Mouse (Mus musculus) ovary, postnatal 10 days (tissue): ENCODE data around the gene Cdipt.

Source experiments
- DNase-seq: peaks from one replicate; pipeline ENCODE4 v3.0.0; 2022; ENCODE audit warnings: low spot score

The Cdipt gene

DNA sequence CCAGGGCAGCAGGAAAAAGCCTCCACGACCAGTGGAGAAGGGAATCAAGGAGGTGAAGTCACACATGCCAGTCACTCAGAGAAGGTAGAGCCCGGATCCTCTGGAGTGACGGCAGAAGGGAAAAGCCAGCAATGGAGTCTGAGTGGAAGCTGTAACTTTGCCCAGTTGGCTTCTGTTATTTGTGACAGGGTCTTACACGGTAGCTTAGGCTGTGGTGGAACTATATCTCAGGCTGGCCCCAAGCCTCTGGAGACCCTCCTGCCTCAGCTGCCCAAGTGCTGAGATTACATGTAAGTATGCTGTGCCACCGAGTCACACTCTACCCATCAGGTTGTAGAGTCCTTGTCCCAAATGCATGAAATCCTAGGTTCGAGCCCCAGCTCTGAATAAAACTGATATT, 37.7 kb downstream of the Cdipt start:
- DNase-seq, result no peak

- DNase-seq, result no peak
These were observed 38.6 kb downstream of the Cdipt start, which contains the start of gene Mvp for GRCm38 (mm10) chr7:127014320-127014719. TSS of gene Mvp (minus strand) at chr7:127014621.

DNA sequence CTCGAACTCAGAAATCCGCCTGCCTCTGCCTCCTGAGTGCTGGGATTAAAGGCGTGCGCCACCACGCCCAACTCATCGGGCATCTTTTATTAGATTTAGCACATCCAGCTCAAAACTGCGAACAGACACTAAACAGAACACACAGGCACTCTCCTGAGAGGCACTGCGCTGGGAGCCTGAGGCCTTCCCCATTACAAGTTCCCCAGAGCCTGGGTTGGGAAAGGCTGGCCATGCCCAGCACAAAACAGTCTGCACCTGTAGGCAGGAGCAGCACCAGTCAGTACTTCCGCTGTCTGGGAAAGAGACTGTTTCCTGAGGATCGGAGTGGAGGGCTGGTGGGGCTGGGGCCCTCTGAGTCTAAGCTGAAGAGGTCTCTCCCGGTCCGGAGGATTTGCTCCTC, 39.3 kb downstream of the Cdipt start:
- DNase-seq, result no peak

DNA sequence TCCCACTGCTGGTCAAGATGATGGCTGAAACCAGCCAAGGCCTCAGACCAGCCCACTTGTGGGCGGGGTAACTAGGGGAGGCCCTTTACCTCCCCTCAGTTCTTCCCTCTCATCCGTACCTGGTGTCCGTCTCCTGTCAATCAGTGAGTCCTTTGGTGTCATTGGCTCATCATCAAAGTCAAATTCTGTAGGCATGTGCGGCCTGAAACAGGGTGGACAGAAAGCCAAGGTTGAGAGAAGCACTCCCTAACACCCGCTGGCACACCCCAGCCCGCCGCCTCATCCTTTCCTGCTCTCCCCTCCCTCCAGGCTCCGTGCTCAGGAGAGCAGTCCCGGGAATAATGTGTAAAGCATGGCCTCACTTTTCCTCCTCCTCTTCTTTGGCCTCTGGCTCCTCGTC, 40.4 kb downstream of the Cdipt start:
- DNase-seq, result no peak

- no peak for DNase-seq
These were observed 40.6 kb downstream of the Cdipt start, which contains the start of gene Pagr1b for GRCm38 (mm10) chr7:127016481-127016485. TSS of gene Pagr1b (minus strand) at chr7:127016484.

DNA sequence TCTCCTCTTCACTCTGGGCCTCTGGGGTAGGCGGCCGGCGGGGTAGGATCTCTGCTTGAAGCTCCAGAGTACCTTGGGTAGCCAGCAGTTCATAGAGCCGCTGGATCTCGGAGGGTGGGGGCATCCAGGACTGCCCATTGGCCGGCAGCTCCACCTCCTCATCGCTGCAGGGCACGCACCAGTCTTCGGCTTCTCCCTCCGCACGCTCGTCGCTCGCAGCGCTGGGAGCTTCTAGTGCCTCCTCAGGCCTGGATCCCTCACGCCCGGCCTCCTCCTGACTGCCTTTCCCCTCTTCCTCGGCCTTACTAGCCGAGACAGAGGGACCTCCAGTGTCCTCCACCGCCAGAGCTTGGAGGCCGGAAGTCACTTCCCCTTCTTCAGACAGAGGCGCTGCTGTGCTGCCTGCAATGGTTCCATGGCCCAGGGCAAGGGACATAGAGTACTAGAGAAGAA, 40.8 kb downstream of the Cdipt start:
- peak; percentile 44 for DNase-seq

DNA sequence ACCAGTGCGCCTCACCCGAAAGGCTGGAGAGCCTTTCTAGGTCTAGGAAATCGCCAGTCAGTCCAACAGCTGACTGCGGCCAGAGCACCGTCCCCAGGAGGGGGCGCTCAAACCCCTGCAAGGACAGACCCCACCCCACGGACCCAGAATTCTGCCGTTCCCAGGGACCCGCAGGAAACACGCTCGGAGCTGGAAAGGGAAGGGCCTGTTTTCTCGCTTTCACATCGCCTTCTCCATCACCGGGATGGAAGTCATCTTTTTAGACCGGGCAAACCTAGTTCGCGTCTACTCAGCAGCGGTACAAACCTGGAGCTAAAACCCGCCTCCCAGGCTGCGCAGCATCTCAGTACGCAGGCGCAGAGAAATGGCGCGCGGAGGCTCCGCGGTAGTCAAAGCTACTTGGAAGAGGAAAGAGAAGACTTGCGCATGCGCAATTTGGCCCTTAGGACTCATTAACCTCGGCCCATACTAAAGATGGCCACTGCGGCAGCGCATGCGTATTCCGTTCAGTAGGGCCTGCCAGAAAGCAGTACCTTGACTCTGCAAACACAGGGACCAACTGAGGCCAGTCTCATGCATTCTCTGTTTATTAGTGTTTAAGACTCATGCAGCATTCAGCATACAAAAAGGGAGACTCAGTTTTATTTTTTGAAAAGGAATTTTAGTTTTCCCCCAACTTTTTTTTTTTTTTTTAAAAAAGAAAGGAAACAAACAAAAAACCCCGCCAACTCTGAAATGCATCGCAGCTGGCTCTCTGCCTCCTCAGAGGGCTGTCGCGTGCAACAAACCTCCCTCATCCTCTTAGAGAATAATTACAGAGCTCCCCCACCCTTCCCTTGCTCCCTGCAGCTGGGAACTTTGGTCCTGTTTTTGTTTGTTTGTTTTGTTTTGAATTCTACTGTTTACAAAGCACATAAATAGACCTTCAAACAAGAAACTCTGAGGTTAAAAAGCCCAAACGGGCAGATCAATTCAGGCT, 41.5 kb downstream of the Cdipt start, which contains the start of gene Pagr1a:
Gene Pagr1a (minus strand): TSS at position 382 of the 979 bp plus-strand sequence.
- DNase-seq, result peak; percentile 94

DNA sequence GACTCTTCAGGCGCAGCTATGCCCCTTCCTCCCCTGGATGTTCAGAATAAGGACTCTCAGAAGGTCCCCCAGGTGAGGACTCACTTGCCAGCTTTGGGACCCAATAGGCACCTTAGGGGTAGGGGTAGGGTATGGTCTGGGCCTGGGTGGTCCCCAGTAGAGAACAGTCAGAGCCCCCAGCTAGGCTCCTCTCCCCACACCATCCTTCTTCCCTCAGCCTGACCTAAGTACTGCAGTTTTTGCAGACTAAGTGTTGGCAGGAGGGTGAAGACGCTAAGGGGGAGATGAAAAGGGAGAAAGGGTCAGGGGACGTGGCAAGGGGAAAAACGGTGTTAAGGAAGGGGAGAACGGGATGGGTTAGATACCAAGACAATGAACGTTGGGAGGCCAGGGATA, 42.2 kb downstream of the Cdipt start:
- no peak for DNase-seq

DNA sequence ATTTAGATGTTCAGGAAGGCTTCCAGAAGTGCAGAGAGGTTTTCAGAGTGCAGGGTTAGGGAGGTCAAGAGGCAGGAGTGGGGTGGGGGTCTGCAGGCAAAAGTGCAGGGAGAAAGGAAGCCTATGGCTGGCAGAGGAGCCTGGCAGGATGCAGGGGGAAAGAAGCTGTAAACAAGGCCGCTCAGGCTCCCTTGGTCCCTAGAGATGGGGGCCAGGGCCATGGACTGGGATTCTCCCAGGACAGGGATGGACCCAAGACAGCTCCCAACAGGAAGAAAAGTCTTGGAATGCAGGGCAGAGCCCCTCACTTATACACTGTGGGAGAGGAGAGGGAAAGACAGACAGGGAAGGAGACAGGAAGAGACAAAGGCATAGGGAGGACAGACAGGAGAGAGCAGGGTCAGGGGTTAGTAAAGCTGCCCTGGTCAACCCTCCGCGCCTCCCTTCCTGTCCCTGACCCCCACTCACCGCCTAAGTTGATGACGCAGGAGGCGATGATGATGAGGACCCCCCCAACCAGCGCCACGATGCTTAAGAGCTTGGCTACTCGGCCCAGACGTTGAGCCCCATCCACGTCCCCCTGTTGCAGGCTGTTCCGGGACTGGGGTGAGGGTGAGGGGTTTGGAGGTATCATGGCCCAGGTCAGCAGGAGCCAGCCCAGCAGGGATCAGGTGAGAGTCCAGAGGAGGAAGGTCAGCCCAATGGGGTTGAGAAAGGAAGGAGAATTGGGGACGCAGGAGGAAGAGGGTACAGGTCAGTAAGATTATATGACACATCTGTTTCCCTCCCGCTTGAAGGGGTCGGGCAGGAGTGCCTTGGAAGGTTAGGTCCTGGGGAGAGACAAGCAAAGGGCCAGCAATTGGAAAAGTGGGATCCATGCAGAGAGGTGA, 42.9 kb downstream of the Cdipt start:
- no peak for DNase-seq

DNA sequence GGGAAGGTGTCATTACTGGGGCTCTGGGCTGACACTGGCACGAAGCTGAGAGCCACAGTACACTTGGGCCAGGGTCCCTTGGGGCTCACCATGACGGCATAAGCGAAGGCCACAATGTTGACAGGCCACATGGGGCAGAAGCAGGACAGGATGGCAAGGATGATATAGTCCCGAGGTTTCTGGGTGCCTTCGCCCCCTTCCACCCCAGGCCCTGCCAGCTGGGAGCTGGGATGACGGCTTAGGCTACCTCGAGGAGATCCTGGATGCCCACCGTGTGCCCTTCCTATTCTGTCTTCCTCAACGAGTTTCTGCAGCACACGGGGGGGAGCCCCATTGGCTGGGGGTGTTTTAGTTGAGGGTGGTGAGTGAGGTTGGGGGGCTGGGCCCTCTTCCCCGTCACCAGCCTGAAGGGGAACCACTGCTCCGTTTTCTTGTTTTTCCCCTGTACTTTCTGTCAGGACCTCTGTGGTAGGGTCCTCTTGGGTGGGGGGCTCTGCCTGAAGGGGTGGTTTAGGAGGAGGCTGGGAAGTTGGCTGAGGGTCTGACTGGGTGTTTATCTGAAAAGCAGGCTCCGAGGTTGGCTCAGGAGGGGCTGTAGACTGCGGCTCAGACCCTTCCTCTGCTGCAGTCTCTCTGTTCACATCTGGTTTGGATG, 43.7 kb downstream of the Cdipt start:
- no peak for DNase-seq

GRCm38 (mm10) chr7:127020031-127020430, 44.3 kb downstream of the Cdipt start:
- DNase-seq, result no peak

- no peak for DNase-seq
These were observed 44.8 kb downstream of the Cdipt start for GRCm38 (mm10) chr7:127020491-127020890.

GRCm38 (mm10) chr7:127020901-127021562, 45.3 kb downstream of the Cdipt start, which contains the start of the genes Gm42742 and Prrt2:
TSS of gene Gm42742 (minus strand) at chr7:127021097.
TSS of gene Prrt2 (minus strand) at chr7:127021211.
- no peak for DNase-seq

DNA sequence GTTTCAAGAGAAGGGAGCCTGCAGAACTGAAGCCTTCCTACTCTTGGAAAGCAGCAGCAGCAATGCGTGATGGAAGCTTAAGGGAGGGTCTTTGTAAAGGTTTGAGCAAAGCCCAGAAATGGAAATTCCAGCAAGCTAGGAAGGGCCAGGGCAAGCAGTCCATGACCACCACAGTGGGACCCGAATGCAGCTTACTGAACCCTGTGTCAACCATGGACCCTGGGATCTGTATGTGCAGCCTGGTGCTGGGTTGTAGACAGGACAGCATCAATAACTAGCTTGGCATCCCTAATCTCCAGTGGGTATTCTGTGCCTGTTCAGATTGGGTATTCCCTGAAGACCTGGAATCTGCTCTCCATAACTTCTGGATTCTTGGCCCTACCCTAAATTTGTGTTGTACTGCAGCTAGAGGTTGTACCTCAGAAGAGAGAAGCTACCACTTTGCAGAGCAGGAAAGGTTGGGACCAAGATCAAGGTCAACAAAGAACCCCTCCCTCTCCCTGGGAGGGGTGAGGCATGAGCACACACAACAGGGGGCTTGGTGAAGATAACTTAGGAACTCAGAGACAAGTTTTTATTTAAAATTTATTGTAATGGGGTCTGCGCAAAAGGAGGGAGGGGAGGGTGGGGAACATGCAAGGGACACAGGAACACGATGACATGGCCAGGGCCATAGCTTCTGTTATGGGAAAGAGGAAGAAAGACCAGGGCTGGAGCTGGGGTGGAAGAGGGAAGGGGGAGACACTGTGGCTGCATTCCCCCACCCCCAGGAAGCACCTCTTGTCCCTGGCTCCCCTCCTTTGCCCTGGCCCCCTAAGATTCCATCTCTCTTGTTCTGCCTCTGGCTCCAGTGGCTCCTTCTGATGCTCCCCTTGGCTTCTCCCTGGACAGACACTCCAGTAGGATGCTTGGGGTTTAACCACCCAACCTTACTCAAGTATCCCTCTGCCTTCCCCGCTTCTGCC, 46.1 kb downstream of the Cdipt start:
- DNase-seq, result no peak

GRCm38 (mm10) chr7:127022528-127023271, 47.0 kb downstream of the Cdipt start:
- DNase-seq, result no peak

- no peak for DNase-seq
These were observed 47.6 kb downstream of the Cdipt start for GRCm38 (mm10) chr7:127023272-127023691.

DNA sequence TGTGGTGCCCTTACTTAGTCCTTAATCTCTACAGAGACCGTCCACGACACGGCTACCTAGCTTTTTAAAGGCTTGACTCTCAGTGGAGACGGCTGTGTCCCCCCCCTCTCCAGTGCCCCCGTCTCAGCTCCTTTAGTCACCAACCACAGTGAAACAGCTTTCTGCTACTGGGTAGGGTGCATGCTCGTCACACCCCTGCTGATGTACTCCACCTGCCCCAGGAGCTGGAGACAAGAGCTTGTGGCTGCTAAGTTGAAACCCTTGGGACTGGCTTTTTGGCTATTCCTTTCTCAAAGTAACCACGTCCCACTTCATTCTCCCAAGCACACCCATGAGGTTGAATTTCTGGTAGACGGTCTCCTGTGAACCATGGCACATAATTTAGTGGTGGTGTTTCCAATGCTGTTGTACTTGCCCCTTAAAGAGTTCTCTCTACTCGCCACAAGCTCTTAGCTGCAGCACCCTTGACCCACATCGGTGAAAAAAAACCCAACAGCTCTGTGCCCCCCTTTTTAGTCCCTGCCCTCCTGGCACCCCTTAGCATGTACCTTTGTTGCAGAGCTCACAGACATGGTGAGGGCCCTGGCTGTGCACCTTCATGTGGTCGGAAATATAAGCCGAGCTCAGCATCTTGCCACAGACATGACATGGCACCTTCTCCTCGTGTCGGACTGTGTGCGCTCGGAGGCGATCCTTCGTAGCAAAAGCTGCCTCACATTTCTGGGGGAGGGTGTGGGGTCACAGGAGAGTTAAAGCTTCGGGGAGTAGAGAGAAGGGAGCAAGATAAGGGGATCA, 48.4 kb downstream of the Cdipt start:
- DNase-seq, result no peak

DNA sequence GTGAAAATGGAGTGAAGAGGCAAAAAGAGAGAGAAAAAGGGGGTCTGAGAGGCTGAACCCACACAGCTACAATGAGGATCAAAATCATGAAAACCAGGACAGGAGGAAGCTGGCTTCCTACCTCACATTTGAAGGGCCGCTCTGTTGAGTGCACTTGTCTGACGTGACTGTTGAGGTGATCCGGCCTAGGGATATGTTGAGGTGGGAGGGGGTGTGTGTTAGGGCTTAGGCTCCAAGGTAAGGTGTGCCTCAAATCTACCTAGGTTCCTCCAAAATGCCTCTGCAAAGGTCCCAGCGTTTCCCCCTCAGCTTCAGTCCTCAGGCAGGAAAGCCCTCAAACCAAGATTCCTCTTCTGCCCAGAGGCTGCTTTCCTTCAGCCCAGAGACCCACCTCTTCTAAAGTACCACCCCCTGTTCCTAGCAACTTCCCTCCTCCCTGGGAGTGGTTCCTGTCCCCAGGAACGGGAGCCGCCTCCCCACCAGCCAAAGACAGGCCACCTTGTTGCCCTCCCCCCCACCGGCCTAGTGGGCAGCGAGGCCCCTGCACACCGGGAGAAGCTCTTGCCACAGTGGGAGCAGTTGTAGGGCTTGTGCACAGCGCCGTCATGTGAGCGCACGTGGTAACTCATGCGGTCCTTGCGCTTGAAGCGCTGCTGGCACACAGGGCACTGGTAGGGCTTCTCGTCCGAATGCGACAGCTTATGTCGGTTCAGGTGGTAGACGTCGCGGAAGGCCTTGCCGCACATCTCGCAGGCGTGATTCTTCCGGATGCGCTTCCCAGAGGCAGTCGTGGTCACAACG, 49.2 kb downstream of the Cdipt start:
- peak; percentile 58 for DNase-seq
